Mouse (Mus musculus) CH12.LX (cell line): Measurements from ENCODE around the gene Ctbs. TPM values are rescaled to one million over a fixed set of nuclear protein-coding genes. Genes with fewer than 3 reads are reported as not detected.
A peak's percentile ranks its signal among the peaks of the same experiment; 100 is the strongest.

Source experiments
- DNase-seq: peaks from one replicate; pipeline ENCODE4 v3.0.0-alpha.2; 2013; ENCODE audit errors: extremely low read depth
- H3K27ac ChIP-seq: 2 replicates; pipeline ENCODE4 v1.5.1; 2012; ENCODE audit warnings: low read depth, mild to moderate bottlenecking, control low read depth, moderate library complexity; ENCODE audit not compliant: insufficient read depth
- H3K27me3 ChIP-seq: replicated peaks from 2 replicates; pipeline ENCODE3; 2012; ENCODE audit warnings: inconsistent platforms
- H3K36me3 ChIP-seq, 2 experiments: replicated peaks in 1 of 2; 2 replicates each; pipeline versions ENCODE3 to v1.6.1; 2012; ENCODE audit warnings: inconsistent platforms in 1 of 2, low read length in 1 of 2, mild to moderate bottlenecking in 1 of 2, mixed read lengths in 1 of 2, moderate library complexity in 1 of 2; ENCODE audit not compliant: control insufficient read depth in 1 of 2, insufficient read depth in 1 of 2
- H3K4me1 ChIP-seq, 2 experiments: 2 replicates each; pipeline ENCODE4 v1.6.1; 2012; ENCODE audit warnings: inconsistent platforms in 1 of 2, moderate library complexity in 1 of 2; ENCODE audit not compliant: insufficient read depth in 2 of 2, control insufficient read depth in 1 of 2
- H3K4me2 ChIP-seq: 2 replicates; pipeline ENCODE4 v1.6.1; 2012; ENCODE audit warnings: low read depth, mild to moderate bottlenecking, control low read depth; ENCODE audit not compliant: poor library complexity, insufficient read depth, severe bottlenecking
- H3K4me3 ChIP-seq, 3 experiments: fragments of 150-350 bp in 1 of 3; sonication (generic) in 1 of 3; replicated peaks in 1 of 3; 2 replicates each; pipeline versions ENCODE3 to v1.5.1; 2011 to 2012; ENCODE audit warnings: low read depth in 2 of 3, low read length in 2 of 3, mild to moderate bottlenecking in 2 of 3, moderate library complexity in 2 of 3, control low read depth in 1 of 3, improper control_type of control experiment in 1 of 3, inconsistent platforms in 1 of 3, mixed read lengths in 1 of 3; ENCODE audit not compliant: poor library complexity in 1 of 3
- H3K79me2 ChIP-seq: replicated peaks from 2 replicates; pipeline ENCODE4 v1.6.1; 2012; ENCODE audit warnings: mild to moderate bottlenecking, moderate library complexity; ENCODE audit not compliant: control insufficient read depth, poor library complexity, insufficient read depth, severe bottlenecking; ENCODE audit errors: extremely low read depth
- H3K9ac ChIP-seq: 2 replicates; pipeline ENCODE4 v1.6.1; 2012; ENCODE audit warnings: low read depth, mild to moderate bottlenecking, control low read depth, moderate library complexity; ENCODE audit not compliant: insufficient read depth
- H3K9me3 ChIP-seq: replicated peaks from 2 replicates; pipeline ENCODE3; 2012; ENCODE audit warnings: low read length, inconsistent platforms, mixed read lengths
- CTCF ChIP-seq, 2 experiments: IDR thresholded peaks in 1 of 2; conservative IDR thresholded peaks in 1 of 2; 2 replicates each; pipeline ENCODE4 v1.5.1; 2011 to 2012; ENCODE audit warnings: low read depth in 2 of 2, low read length in 2 of 2, improper control_type of control experiment in 1 of 2, inconsistent platforms in 1 of 2, mild to moderate bottlenecking in 1 of 2, moderate library complexity in 1 of 2
- EP300 ChIP-seq: IDR thresholded peaks from 2 replicates; pipeline ENCODE4 v1.6.1; 2011; ENCODE audit warnings: low read length, improper control_type of control experiment
- JUND ChIP-seq: conservative IDR thresholded peaks from 2 replicates; pipeline ENCODE4 v1.6.1; 2011; ENCODE audit warnings: low read depth, low read length, improper control_type of control experiment
- MAFK ChIP-seq: IDR thresholded peaks from 2 replicates; pipeline ENCODE4 v1.6.1; 2011; ENCODE audit warnings: low read length, improper control_type of control experiment; ENCODE audit not compliant: insufficient replicate concordance
- RAD21 ChIP-seq: IDR thresholded peaks from 2 replicates; pipeline ENCODE4 v1.6.1; 2011; ENCODE audit warnings: low read depth, mild to moderate bottlenecking, low read length, improper control_type of control experiment, moderate library complexity
- SMC3 ChIP-seq: IDR thresholded peaks from 2 replicates; pipeline ENCODE4 v1.6.1; 2011; ENCODE audit warnings: low read depth, low read length, improper control_type of control experiment
- ZC3H11A ChIP-seq: IDR thresholded peaks from 2 replicates; pipeline ENCODE4 v1.6.1; 2012; ENCODE audit warnings: low read depth, mild to moderate bottlenecking, inconsistent platforms, low read length, improper control_type of control experiment
- ZKSCAN1 ChIP-seq: IDR thresholded peaks from 2 replicates; pipeline ENCODE4 v1.6.1; 2012; ENCODE audit warnings: low read depth, inconsistent platforms, low read length, improper control_type of control experiment, borderline replicate concordance
- ZNF384 ChIP-seq: IDR thresholded peaks from 2 replicates; pipeline ENCODE4 v1.6.1; 2012; ENCODE audit warnings: low read depth, low read length, improper control_type of control experiment, inconsistent platforms
- dilution Hi-C: fragments of 300-500 bp; cut with MboI; formaldehyde crosslinking; loops from 2 replicates; pipeline ENCODE4 v1.14.3; 2020; ENCODE audit warnings: low sequenced_read_pairs; ENCODE audit not compliant: extremely low pct_unique_long_range_greater_than_20kb, extremely low pct_ligation_motif_present
- in situ Hi-C: fragments of 300-500 bp; cut with MboI; formaldehyde crosslinking; loops from 3 replicates; pipeline ENCODE4 v1.14.3; 2019; ENCODE audit warnings: low sequenced_read_pairs, low pct_ligation_motif_present, low pct_unique_long_range_greater_than_20kb, mixed read lengths
- polyA plus RNA-seq: library from polyadenylated mRNA; unstranded; fragments of >175 nt; gene quantifications from 2 replicates; pipeline ENCODE4 v1.2.1, GENCODE M21; 2012; ENCODE audit warnings: low read depth; ENCODE audit not compliant: insufficient read length
- total RNA-seq, 2 experiments: library from RNA; depleted of rRNA; stranded (reverse); fragments of 300-350 nt in 1 of 2; fragments of >200 nt in 1 of 2; gene quantifications; 2 replicates each; pipeline ENCODE4 v1.2.3; 2012 to 2014

Ctbs gene
- total and polyA plus RNA-seq, 3 experiments, result 21.4 to 48.8 (median 33.5) TPM

GRCm38 (mm10) chr3:146473741-146474140, 24.1 kb downstream of the Ctbs start:
- Histone ChIP-seq H3K27me3 (no peaks in the 10 kb centered on the region), H3K9me3 (peaks cover 2% of the 10 kb centered on the region), H3K4me3 (no peak overlapping the region), H3K27ac (no peak overlapping the region), H3K4me1 (peaks cover 0 to 9% of the 10 kb centered on the region in 2 experiments; a peak in 2 of 4 replicates), H3K4me2 (no peak overlapping the region), H3K36me3 (no peaks in the 10 kb centered on the region), H3K9ac (no peak overlapping the region), H3K79me2 (no peaks in the 10 kb centered on the region)
- no peak for DNase-seq
- no peak for TF ChIP-seq ZC3H11A
- in situ Hi-C loops (no loop called here), dilution Hi-C loops (no loop called here)

DNA sequence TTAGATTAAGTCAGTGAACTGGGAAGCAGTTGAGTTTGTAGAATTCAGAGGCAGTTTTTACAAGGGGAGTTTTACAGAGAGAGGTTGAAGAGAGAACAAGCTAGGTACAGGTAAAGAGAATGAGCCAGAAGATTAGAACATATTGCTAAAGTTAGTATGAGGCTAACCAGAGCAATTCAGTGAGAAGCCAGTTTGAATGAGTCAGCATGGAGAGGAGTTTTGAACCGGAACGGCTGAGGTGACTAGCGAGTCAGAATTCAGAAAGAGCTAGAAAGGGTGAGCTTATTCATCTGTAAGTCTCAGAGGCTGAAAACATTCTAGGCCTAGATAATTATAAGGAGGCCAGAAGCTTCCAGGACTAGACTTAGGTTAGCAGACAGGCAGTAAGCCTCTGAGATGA, 24.8 kb downstream of the Ctbs start:
- peaks cover 2% of the 10 kb centered on the region for H3K9me3 ChIP-seq
- no peak overlapping the region for H3K4me3 ChIP-seq
- dilution Hi-C loops, result no loop called here
- no peaks in the 10 kb centered on the region for H3K36me3 ChIP-seq
- H3K4me2 ChIP-seq, result no peak overlapping the region
- peak; percentile 21; the same call in 1 of the 2 replicates for TF ChIP-seq EP300
- peak; percentile 57; the same call in 1 of the 2 replicates for TF ChIP-seq MAFK
- peak; percentile 21; the same call in 1 of the 2 replicates for TF ChIP-seq JUND
- no peak for TF ChIP-seq ZNF384
- no peaks in the 10 kb centered on the region for H3K27me3 ChIP-seq
- H3K9ac ChIP-seq, result no peak overlapping the region
- no peak overlapping the region for H3K27ac ChIP-seq
- in situ Hi-C loops, result no loop called here
- DNase-seq, result peak; percentile 51
- H3K79me2 ChIP-seq, result no peaks in the 10 kb centered on the region
- H3K4me1 ChIP-seq, result peaks cover 0 to 9% of the 10 kb centered on the region in 2 experiments; a peak in 2 of 4 replicates

DNA sequence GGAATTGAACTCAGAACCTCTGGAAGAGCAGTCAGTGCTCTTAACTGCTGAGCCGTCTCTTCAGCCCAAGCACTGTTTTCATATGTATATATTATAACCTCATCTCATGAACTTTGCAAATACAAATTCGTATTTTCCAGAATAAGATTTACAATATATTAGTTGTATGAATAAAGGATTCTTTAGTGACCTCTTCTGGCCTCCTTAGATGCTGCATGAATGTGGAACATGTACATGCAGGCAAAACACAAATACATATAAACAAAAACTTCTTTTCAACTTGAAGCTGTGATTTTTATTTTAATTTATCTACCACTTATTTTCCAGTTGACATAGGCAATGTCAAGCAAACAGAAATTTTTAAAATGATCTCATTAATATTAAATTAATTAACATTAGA, 32.4 kb downstream of the Ctbs start:
- Histone ChIP-seq H3K4me1 (no peaks in the 10 kb centered on the region), H3K9me3 (peaks cover 3% of the 10 kb centered on the region), H3K27me3 (no peaks in the 10 kb centered on the region), H3K36me3 (peaks cover 0 to 2% of the 10 kb centered on the region in 2 experiments), H3K4me2 (no peak overlapping the region), H3K79me2 (no peaks in the 10 kb centered on the region), H3K4me3 (no peak overlapping the region), H3K9ac (no peak overlapping the region)
- dilution Hi-C loops (no loop called here), in situ Hi-C loops (no loop called here)
- DNase-seq, result no peak
- TF ChIP-seq RAD21 (peak; percentile 50), SMC3 (peak; percentile 54), ZKSCAN1 (no peak), CTCF (conservative IDR thresholded peaks at IDR 0.05 in 1 of 2, IDR thresholded peaks at IDR 0.05 in 1 of 2; ENCODE audit: low read depth in 2 of 2, low read length in 2 of 2) (peak in 1 of 2 experiments; percentile 65; a peak in 2 of 4 replicates)
- TF ChIP-seq, all 38 proteins: peak for 3
- no peak overlapping the region for H3K27ac ChIP-seq
